Mouse (Mus musculus): ENCODE measurements around the gene Gm10413.
"Not testable (repeated sequence)": the region's sequence is repeated elsewhere in the genome, so short reads cannot be mapped to it uniquely, and the experiment has no call there.

Gene Gm10413

GRCm38 (mm10) chr14:3394793-3395192, at the start of gene Gm10413:
Gm10413 (plus strand) TSS chr14:3395093.
- not testable (repeated sequence) for DNase-seq

GRCm38 (mm10) chr14:3412314-3412713, 17.4 kb downstream of the Gm10413 start, which contains the start of gene Gm10409:
Gm10409 (plus strand) TSS chr14:3412614.
- not testable (repeated sequence) for DNase-seq

GRCm38 (mm10) chr14:3427803-3428202, 32.9 kb downstream of the Gm10413 start, which contains the start of gene Gm3005:
Gm3005 (plus strand) TSS chr14:3428103.
- not testable (repeated sequence) for DNase-seq

GRCm38 (mm10) chr14:3449079-3449478, 54.2 kb downstream of the Gm10413 start, which contains the start of gene Gm10408:
Gm10408 (plus strand) TSS chr14:3449379.
- DNase-seq = not testable (repeated sequence)
